Mouse (Mus musculus) adrenal gland (tissue): ENCODE measurements at regions not wholly inside any gene's neighbourhood (a gene's known extent, or its start where the extent isn't known, plus 50 kb on each side); places are given as distances from the start of the nearest gene placed in this dataset.

Experiments used
- intact Hi-C: fragments of 180-260 bp; cut with DNase I; formaldehyde crosslinking; loops from one replicate; pipeline ENCODE4 v1.15.1; 2025

DNA sequence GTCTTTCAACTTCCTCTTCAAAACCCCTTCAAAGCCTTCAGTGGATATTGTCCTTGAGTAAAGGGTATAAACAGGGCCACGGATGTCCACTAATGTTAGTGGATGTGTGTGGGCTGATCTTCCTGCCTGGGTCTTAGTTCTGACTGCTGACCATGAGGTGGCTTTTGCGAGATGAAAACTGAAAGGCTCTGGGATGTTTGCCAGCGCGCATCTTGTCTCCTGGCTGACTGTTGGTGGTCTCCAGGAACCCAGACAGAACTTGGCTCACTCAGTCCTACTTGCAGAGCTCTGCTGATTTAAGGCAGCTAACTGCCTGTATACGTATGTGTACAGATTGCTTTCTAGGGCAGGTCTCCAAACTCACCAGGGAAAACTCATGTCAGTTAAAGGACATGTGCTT, 125.5 kb upstream of the Prdm1 start:
- intact Hi-C loops: no loop called here

DNA sequence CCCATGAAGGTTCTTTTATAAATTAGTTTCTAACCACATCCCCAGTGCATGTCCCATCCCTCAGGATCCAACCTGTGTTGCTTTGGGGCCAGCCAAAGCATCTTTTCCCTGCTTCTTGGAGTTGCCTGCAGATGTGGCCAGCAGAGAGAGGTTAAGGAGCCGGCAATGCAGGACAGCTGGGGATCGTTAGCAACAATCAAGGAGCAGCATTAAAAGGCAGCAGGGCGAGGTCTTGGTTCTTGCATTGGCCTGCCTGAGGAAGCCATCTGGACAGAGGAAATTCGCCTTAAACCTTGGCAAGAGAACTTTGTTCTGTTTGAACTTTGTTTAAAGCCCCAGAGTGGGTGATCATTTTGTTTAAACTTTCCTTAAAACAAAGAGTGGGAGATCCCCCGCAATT, 118.7 kb upstream of the Prdm1 start:
- intact Hi-C loops: no loop called here

DNA sequence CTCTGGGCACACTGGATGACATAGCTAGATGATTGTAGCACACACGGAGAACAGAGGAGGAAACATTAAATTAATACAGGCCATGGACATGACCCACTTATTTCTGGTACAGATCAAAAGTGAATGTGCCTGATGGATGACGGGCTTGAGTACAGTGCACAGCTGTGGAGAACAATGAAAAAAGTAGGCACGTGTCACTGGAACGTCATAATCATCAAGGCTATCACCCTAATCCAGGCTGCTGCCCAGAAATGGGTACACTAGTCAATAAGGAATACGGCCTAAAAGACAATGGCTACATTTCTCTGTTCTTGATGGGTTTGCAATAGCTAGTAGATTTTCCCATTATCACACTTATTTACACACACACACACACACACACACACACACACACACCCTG, 118.3 kb upstream of the Prdm1 start:
- intact Hi-C loops: no loop called here

DNA sequence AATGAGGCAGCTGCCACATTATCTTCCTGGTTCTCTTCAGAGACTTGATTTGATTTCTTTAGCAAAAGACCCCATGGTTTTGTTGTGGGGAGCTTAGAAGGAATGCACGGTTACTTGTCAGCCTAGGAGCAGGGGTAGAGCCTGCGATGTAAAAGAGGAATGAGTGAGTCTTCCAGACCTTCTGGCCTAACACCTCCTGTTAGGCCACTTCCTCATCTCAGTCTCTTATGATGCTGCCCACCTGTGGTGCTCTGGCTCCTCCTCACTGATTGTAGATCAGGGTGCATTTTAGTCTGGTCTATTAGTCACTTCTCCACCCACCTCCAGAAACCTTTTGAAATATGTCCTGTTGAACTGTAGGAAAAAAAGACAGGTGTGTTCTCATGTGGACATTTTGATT, 113.3 kb upstream of the Prdm1 start:
- intact Hi-C loops: no loop called here

GRCm38 (mm10) chr10:44640620-44641019, 112.3 kb upstream of the Prdm1 start:
- intact Hi-C loops: no loop called here

DNA sequence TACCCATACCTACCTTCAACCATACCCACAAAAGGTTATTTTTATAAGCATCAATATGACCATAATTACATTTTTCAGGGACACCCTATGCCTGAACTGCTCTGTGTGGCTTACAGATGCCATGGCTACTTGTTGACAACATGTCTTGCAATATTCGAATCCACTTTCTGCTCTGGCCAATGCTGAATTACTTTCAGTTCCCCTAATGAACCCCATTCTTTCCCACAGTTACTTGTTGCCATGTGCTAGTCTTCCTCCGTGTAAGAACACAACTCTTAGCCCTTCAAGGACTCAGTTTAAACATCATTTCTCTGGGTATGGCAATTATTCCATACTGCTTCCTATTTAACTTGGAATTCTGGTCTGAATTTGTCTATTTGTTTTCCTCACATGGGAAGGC, 110.4 kb upstream of the Prdm1 start:
- intact Hi-C loops: no loop called here

DNA sequence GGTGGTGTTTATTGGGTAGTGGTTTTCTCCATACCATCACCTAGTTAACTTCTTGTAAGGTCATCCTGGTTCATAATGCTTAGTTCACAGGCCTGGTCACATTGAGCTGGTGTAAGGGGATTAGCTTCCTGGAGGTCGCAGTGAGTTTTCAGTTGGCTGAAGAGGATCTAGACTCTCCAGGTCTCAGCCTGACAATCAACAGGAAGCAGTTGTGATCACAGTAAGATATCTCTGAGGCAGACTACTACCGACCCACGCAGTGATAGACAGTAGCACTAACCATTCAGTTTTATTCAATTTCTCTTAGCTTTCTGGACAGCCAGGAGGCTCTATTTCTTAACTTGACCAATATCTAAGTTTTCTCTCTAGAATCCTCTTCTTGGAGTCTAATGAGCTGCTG, 108.5 kb upstream of the Prdm1 start:
- intact Hi-C loops: no loop called here

DNA sequence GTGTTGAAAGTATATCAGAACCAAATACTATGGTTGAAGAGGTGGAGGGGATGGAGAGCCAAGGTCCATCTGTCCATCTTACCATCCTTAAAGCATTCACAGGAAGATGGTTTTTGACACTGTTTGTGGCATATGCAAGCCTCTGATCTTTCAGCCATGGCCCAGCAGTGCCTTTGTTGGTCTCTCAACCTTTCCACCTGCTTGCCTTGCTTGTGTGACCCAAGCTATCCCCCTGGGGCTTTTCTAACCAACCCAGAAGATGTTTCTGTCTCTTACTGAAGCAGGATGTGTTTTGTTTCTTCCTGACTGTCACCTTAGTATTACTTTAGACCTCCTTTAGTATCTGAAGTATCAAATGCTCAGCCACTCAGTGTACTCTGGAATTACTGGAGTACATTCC, 107.8 kb upstream of the Prdm1 start:
- intact Hi-C loops: no loop called here

DNA sequence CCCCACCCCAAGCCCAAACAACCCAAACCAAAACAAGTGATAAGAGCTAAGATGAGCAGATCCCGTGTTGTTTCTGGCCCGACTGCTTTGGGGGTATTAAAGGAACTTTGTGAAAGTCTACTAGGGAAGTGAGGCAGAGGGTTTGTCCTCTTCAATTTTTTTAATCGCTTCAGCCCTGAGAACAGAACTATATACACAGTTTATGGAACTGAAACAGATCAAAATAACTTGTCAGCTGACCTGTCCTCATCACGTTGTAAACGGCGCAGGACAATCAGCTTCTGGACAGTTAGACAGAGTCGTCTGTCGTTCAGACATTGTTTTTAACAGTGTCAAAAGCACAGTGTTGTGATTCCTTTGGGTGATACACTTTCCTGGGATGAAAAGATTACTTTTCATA, 103.3 kb upstream of the Prdm1 start:
- intact Hi-C loops: no loop called here

DNA sequence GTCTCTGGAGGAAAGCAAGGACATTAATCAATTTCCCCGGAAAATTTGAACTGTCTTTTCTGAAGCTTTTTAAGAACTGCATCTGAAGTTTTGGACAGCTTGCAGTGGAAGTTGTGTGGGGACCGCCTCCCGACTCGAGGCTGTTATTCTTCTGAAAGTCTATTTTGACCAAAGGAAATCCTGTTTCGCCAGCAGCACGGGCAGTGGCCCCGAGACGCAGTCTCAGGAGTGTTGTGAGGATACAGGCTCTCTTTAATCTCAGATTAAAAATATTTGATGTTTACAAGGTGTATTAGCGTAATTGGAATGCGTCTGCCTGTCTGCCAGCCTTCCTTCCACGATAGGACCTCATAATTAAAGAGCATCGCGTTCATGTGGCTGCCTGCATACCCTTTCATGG, 102.2 kb upstream of the Prdm1 start:
- intact Hi-C loops: no loop called here

DNA sequence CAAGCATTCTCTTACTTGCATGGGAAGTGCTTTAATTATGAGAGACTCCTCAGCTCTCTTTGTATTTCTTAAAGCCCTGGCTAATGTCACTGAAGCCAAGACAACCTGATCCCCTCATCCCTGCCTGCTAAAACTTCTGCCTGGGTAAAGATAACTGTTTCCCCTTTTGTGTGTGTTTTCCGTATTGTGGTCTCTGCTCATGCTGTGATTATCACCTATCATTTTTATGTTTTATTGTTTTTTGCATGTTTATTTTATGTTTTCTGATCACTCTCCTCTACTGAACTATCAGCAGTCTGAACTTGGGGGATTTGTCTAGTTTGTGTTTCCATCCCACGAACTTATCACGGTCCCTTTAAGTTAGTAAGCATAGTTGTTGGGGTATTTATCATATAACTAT, 100.1 kb upstream of the Prdm1 start:
- intact Hi-C loops: no loop called here

- intact Hi-C loops: no loop called here
Measured at GRCm38 (mm10) chr10:44627431-44627830, 99.1 kb upstream of the Prdm1 start.

DNA sequence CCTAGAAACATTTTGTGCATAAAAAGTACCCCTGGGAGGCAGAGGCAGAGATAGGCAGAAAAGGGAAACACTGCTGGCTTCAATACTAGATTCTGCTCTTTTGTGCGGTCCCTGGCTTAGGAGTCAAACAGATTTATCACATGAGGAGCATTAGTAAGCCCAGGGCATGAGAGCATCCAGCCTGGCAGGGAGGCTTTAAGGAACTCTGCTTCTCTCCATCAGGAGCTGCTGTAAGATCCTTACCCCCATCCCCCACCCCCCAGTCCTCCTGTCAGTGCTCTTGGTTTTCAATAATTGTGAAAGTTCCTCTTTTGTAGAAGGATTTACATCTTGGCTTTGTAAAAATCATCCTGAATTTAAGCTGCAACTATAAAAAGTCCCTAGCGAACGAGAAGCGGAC, 97.2 kb upstream of the Prdm1 start:
- intact Hi-C loops: no loop called here

DNA sequence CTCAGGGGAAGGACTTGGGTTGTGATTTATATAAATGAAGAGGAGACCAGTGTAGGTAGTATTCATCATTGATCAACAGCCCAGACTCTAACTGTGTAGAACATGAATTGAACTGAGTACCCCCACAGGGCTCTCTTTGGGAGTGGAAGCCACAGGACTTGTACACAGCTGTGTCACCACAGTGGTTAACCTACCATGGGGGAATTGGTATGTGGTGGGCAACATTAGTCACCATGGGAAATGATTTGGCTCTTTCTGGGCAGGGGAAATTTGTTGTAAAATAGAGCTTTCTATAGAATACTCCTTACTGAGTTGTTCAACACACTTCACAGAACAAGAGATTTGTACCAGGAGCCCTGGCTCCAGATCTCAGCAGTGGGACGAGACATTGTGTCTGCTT, 87.3 kb upstream of the Prdm1 start:
- intact Hi-C loops: no loop called here

- intact Hi-C loops: no loop called here
Measured at GRCm38 (mm10) chr10:44612571-44612970, 84.3 kb upstream of the Prdm1 start.

DNA sequence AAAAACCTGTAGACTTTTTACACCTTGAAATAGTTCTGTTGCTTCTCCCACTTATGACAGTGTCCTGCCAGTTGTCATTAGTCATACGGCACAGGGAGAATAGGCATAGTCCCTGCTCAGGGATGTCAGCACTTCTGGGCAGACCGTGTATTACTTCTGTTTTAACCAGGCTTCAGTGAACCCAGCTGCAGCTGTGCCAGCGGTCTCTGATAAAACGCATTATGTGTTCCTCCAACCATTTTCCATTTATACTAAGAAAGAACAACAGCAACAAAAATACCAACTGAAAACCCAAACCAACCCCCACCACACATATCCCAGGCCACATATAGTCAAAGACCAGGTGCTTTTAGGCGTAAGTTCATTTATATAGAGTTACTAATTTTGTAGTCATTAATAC, 83.1 kb upstream of the Prdm1 start:
- intact Hi-C loops: no loop called here

DNA sequence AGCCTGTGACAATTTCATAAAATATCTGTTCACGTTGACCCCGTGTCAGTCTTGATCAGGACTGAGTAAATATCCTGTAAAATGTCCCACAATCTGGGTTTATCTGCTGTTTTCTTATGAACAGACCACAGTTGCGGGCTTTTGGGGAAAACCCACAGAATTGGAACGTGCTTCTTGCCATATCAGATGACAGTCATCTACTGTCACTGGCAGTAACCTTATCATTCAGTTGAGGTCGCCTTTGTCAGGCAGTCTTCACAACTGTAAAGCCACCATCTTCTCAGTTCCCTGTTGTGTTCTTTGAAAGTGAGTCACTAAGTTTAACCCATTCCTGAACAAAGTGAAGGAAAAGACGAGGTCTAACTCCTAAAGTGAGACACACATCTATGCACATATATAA, 80.9 kb upstream of the Prdm1 start:
- intact Hi-C loops: no loop called here

DNA sequence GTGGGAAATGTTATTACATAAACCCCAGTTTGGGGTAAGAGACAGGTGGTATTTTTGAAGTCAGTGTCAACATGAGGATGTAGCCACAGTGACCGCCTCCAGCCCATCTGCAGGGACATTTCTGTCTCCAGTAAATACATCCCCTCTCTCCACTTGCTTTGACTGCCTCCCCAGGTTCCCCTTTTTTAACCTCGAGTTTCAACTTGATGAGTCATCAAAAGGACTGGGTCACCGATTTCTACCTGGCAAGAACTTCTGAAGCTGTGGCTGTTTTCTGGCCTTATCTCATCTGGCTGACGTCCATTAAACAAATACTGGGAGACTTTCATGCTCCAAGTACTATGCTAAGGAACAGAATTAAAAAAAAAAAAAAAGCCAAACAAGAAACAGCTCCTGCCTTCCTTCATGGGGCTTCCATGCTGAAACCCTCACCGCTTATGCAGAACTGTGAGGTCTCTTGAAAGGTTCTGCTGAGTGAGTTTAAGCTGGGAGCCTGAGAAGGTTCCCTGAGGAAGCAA, 79.1 kb upstream of the Prdm1 start:
- intact Hi-C loops: no loop called here

- intact Hi-C loops: no loop called here
Measured at GRCm38 (mm10) chr10:44604512-44604911, 76.2 kb upstream of the Prdm1 start.

- intact Hi-C loops: no loop called here
Measured at GRCm38 (mm10) chr10:44603461-44603860, 75.2 kb upstream of the Prdm1 start.

GRCm38 (mm10) chr10:44601550-44601949, 73.2 kb upstream of the Prdm1 start:
- intact Hi-C loops: no loop called here

DNA sequence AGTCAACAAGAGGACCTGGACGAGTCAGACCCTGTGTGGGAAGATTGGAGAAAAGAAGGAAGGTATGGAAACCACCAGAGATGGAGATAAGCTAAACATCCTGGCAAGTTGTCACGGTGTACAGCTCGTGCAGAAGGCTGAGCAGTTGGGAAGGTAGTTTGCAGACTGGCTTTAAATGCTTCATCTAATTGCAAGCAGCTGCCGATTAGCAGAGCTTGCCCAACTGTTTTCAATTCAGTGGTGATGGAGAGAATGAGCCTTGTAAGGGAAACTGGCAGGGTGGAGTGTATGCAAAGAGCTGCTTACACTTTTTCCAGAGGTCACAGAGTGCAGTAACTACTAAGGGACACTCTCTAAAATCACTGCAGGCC, 71.6 kb upstream of the Prdm1 start:
- intact Hi-C loops: no loop called here

DNA sequence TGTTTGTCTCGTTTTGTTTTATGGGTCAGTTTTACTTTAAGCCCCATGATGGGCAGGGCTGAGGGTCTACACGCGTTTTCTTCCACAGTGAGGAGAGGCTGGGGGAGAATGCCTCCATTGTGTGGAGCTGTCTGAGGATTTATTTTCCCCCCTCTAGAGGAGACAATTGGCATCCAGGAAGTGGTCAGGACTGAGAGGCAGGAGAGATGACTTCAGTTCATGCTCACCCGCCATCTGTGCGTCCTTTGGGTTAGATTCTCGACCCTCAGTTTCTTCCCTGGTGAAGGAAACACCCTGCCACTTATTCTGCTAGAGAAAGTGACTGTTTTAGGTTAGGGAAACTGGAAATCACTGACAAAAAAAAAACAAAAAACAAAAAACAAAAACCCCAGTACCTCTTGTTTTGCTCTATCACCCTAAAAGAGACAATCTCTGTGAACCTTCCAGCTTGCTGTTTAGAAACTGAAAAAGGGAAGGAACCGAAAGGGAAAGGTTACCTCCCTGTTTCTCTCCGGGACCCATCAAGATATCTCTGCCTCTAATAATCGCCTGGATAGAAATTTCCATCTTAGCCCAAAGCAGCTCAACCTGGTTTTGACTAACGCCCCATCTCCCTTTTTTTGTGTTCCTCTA, 71.1 kb upstream of the Prdm1 start:
- intact Hi-C loops: no loop called here

- intact Hi-C loops: no loop called here
Measured at GRCm38 (mm10) chr10:44598615-44599014, 70.3 kb upstream of the Prdm1 start.
